Comparison of ENCODE assay signal across 20 mouse cellular contexts in the genomic region with DNA sequence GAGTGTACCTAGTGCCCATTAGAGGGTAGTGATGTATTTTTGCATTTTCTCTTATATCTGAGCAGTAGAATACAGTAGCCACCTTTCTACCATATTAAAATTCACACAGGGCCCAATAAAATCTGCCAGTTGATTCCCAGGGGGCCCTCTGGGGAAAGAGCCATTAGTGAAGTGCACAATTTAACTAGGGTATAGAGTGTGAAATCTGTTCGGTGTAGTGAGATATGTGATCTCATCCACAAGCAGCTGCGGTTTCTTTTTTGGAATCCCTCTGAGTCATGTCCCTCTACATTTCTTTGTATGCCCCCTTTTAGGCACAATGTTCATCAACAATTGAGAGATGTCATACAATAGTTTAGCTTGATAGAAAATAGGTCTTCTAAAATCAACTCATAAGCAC.
"Had no signal": no experiment of that assay in that cellular context is flagged by ENCODE, and none has a peak within 500 bp of the region (broad histone marks: within the 10 kb centered on the region; RNA-seq: fewer than 3 reads in every experiment).

No protein-coding gene starts in this region.

- H3K9me3 ChIP-seq: limb, embryonic 12.5 days; limb, embryonic 15.5 days; midbrain, embryonic 12.5 days; midbrain, embryonic 15.5 days; neural tube, embryonic 13.5 days had no signal

- DNase-seq: kidney, postnatal 10 days; kidney, postnatal 36 days; left cerebral cortex, postnatal 4 days; liver, postnatal 0 days; lung, embryonic 14.5 days; retina, postnatal 1 day; right cerebral cortex, postnatal 4 days; thymus, adult 2 months; thymus, postnatal 14 days; thymus, postnatal 4 days had no signal

- H3K4me1 ChIP-seq: limb, embryonic 12.5 days; limb, embryonic 15.5 days; midbrain, embryonic 12.5 days; midbrain, embryonic 15.5 days; neural tube, embryonic 13.5 days had no signal

- H3K9ac ChIP-seq: limb, embryonic 12.5 days; limb, embryonic 15.5 days; liver, embryonic 14.5 days; liver, postnatal 0 days; lung, embryonic 14.5 days; midbrain, embryonic 12.5 days; midbrain, embryonic 15.5 days; neural tube, embryonic 13.5 days had no signal

- H3K36me3 ChIP-seq: limb, embryonic 12.5 days; limb, embryonic 15.5 days; midbrain, embryonic 12.5 days; midbrain, embryonic 15.5 days; neural tube, embryonic 13.5 days had no signal

- H3K27me3 ChIP-seq: limb, embryonic 12.5 days; limb, embryonic 15.5 days; midbrain, embryonic 12.5 days; midbrain, embryonic 15.5 days; neural tube, embryonic 13.5 days had no signal

- ATAC-seq: liver, postnatal 0 days; lung, postnatal 0 days; midbrain, embryonic 15.5 days had no signal

- H3K4me2 ChIP-seq: limb, embryonic 12.5 days; limb, embryonic 15.5 days; liver, embryonic 11.5 days; lung, embryonic 14.5 days; midbrain, embryonic 12.5 days; midbrain, embryonic 15.5 days; neural tube, embryonic 13.5 days had no signal

- H3K4me3 ChIP-seq: limb, embryonic 12.5 days; limb, embryonic 15.5 days; midbrain, embryonic 12.5 days; midbrain, embryonic 15.5 days; neural tube, embryonic 13.5 days had no signal

- H3K27ac ChIP-seq: limb, embryonic 12.5 days; limb, embryonic 15.5 days; liver, embryonic 14.5 days; macrophage; midbrain, embryonic 12.5 days; midbrain, embryonic 15.5 days; neural tube, embryonic 13.5 days; stomach, postnatal 0 days had no signal
